Mouse (Mus musculus) limb, embryonic 14.5 days (tissue): ENCODE measurements around the gene Scin. TPM values are rescaled to one million over a fixed set of nuclear protein-coding genes. Genes with fewer than 3 reads are reported as not detected.

Source experiments
- ATAC-seq: fragments of 200-750 bp; cut with Nextera tagmentation; 2 replicates; pipeline ENCODE4 v1.8.0; 2017; ENCODE audit warnings: low read depth, moderate number of reproducible peaks, moderate TSS enrichment; ENCODE audit not compliant: low FRiP score
- DNase-seq: peaks from one replicate; pipeline ENCODE4 v3.0.0-alpha.2; 2015; ENCODE audit warnings: low spot score
- H3K27ac ChIP-seq: fragments of 300-500 bp; sonication (generic); replicated peaks from 2 replicates; pipeline ENCODE4 v1.5.1; 2014; ENCODE audit warnings: low read depth, mild to moderate bottlenecking, low read length, moderate library complexity, mixed read lengths
- H3K27me3 ChIP-seq: fragments of 300-500 bp; sonication (generic); 2 replicates; pipeline ENCODE4 v1.6.1; 2014; ENCODE audit warnings: low read length, mixed read lengths; ENCODE audit not compliant: control insufficient read depth, insufficient read depth
- H3K36me3 ChIP-seq: fragments of 300-500 bp; sonication (generic); 2 replicates; pipeline ENCODE4 v1.6.1; 2014; ENCODE audit warnings: mild to moderate bottlenecking, low read length, moderate library complexity, mixed read lengths; ENCODE audit not compliant: control insufficient read depth, insufficient read depth
- H3K4me1 ChIP-seq: fragments of 300-500 bp; sonication (generic); 2 replicates; pipeline ENCODE4 v1.6.1; 2014; ENCODE audit warnings: antibody characterized with exemption, low read length, mixed read lengths; ENCODE audit not compliant: control insufficient read depth, insufficient read depth
- H3K4me2 ChIP-seq: fragments of 300-500 bp; sonication (generic); replicated peaks from 2 replicates; pipeline ENCODE4 v1.6.1; 2014; ENCODE audit warnings: low read depth, mild to moderate bottlenecking, low read length, moderate library complexity; ENCODE audit not compliant: severe bottlenecking
- H3K4me3 ChIP-seq: fragments of 300-500 bp; sonication (generic); replicated peaks from 2 replicates; pipeline ENCODE4 v1.5.1; 2014; ENCODE audit warnings: low read length
- H3K9ac ChIP-seq: fragments of 300-500 bp; sonication (generic); 2 replicates; pipeline ENCODE4 v1.6.1; 2014; ENCODE audit warnings: mild to moderate bottlenecking, low read depth, low read length, moderate library complexity; ENCODE audit not compliant: severe bottlenecking
- H3K9me3 ChIP-seq: fragments of 300-500 bp; sonication (generic); 2 replicates; pipeline ENCODE4 v1.6.1; 2016; ENCODE audit warnings: low read length; ENCODE audit not compliant: control insufficient read depth
- POLR2A ChIP-seq: fragments of 200-500 bp; IDR thresholded peaks from 2 replicates; pipeline ENCODE4 v1.8.0; 2012; ENCODE audit warnings: inconsistent platforms, mild to moderate bottlenecking, moderate library complexity, borderline replicate concordance; ENCODE audit not compliant: insufficient read depth, insufficient read length; ENCODE audit errors: extremely low read depth
- WGBS: fragments of 180-500 bp; shearing (Covaris S2); extraction: QIAGEN DNeasy Blood & Tissue Kit; methylation state at CpG from one replicate; pipeline ENCODE4 v1.1.7; 2014; 5-methylcytosine and 5-hydroxymethylcytosine counted together
- polyA plus RNA-seq, 2 experiments: library from polyadenylated mRNA; depleted of rRNA in 1 of 2; stranded (reverse) in 1 of 2; unstranded in 1 of 2; fragments of >200 nt; fragmentation: Nextera tagmentation in 1 of 2; extraction: Ambion mirVana in 1 of 2; gene quantifications; 2 replicates each; pipeline versions ENCODE4 v1.2.1 to v1.2.3; 2012 to 2014

Scin gene
- polyA plus RNA-seq, 2 experiments = 6.2 to 11.5 TPM

DNA sequence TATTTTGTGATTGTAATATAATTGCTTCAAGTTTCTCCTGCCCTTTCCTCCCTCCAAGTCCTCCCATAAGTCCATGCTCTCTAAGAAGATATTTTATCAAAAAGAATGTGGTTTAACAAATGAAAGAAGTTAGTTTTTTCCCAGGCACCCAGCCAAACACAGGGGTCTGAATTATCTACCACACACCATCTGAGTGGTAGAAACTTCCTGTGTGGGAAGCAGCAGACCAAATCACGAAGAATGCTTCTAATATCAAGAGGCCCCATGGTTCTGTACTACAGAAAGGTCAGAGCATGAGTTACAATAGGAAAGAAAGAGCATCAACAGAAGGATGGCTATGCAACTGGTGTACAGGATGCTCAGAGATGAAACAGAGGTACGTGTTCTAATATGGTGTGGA, 25.9 kb downstream of the Scin start:
- WGBS = 71% methylated on average over 2 of the region's 2 CpGs
- ATAC-seq (no peak), DNase-seq (no peak)
- no peaks in the 10 kb centered on the region for H3K4me1 ChIP-seq
- no peaks in the 10 kb centered on the region for H3K9me3 ChIP-seq
- H3K27me3 ChIP-seq = no peaks in the 10 kb centered on the region
- no peak overlapping the region for H3K4me3 ChIP-seq
- H3K27ac ChIP-seq = no peak overlapping the region
- H3K36me3 ChIP-seq = no peaks in the 10 kb centered on the region
- TF ChIP-seq POLR2A = no peak
- H3K9ac ChIP-seq = no peak overlapping the region
- no peak overlapping the region for H3K4me2 ChIP-seq

GRCm38 (mm10) chr12:40106874-40107273, 27.2 kb downstream of the Scin start:
- no peak for TF ChIP-seq POLR2A
- Histone ChIP-seq H3K4me3 (no peak overlapping the region), H3K9ac (no peak overlapping the region), H3K36me3 (no peaks in the 10 kb centered on the region), H3K27ac (no peak overlapping the region), H3K27me3 (no peaks in the 10 kb centered on the region), H3K4me2 (no peak overlapping the region), H3K9me3 (no peaks in the 10 kb centered on the region), H3K4me1 (no peaks in the 10 kb centered on the region)
- DNase-seq = no peak
- no peak for ATAC-seq
- 72% methylated on average over 5 of the region's 5 CpGs for WGBS

GRCm38 (mm10) chr12:40104750-40105149, 29.3 kb downstream of the Scin start:
- TF ChIP-seq POLR2A = no peak

DNA sequence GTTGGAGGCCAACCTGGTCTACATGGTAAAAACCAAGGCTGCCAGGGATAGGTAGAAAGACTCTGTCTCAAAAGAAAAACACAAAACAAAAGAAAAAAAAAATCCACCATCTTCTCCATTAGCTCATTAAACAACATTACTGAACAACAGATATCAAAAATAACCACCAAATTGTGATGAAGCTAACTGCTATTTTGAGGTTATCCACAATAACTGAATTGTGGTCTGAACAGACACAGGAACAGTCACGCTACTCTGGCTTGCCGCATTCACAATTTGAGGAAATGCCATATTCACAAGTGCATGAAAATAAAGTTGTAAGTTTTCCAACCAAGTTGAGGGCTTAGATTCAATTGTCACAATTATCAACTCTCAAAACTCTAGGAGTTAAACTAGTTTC, 31.7 kb downstream of the Scin start:
- no peaks in the 10 kb centered on the region for H3K9me3 ChIP-seq
- H3K36me3 ChIP-seq = no peaks in the 10 kb centered on the region
- WGBS = 94% methylated on average over 2 of the region's 2 CpGs
- H3K4me3 ChIP-seq = no peak overlapping the region
- no peaks in the 10 kb centered on the region for H3K27me3 ChIP-seq
- no peak for ATAC-seq
- DNase-seq = no peak
- H3K27ac ChIP-seq = no peak overlapping the region
- H3K4me2 ChIP-seq = no peak overlapping the region
- no peaks in the 10 kb centered on the region for H3K4me1 ChIP-seq
- no peak for TF ChIP-seq POLR2A
- no peak overlapping the region for H3K9ac ChIP-seq

More at GRCm38 (mm10) chr12:40104750-40105149, 29.3 kb downstream of the Scin start:
- H3K36me3 ChIP-seq = no peaks in the 10 kb centered on the region
- no peak for ATAC-seq
- no peak overlapping the region for H3K27ac ChIP-seq
- no peaks in the 10 kb centered on the region for H3K4me1 ChIP-seq
- no peak for DNase-seq
- no peak overlapping the region for H3K4me3 ChIP-seq
- H3K27me3 ChIP-seq = no peaks in the 10 kb centered on the region
- WGBS = 64% methylated on average over 2 of the region's 2 CpGs
- H3K9me3 ChIP-seq = no peaks in the 10 kb centered on the region
- no peak overlapping the region for H3K9ac ChIP-seq
- H3K4me2 ChIP-seq = no peak overlapping the region

DNA sequence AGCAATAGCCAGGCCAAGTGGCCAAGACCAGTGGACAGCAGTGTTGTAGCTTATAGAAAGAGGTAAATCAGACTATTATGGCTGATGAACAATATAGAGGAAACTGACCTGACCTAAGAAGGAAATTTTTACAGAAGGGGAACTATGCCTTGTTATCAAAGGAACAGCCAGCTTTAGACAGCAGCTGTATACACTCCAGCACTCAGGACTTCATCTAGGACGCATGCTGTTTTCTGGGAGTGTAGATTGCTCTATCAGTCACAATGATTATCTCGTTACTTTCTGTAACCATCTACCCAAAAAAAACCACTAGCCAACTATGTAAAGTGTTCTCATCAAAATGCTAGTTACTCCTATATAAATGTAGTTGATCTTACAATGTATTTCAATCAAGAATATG, 34.6 kb downstream of the Scin start:
- Histone ChIP-seq H3K4me2 (no peak overlapping the region), H3K27ac (no peak overlapping the region), H3K4me3 (no peak overlapping the region), H3K9ac (no peak overlapping the region), H3K4me1 (no peaks in the 10 kb centered on the region), H3K27me3 (no peaks in the 10 kb centered on the region), H3K9me3 (no peaks in the 10 kb centered on the region), H3K36me3 (no peaks in the 10 kb centered on the region)
- ATAC-seq (no peak), DNase-seq (no peak)
- WGBS = 81% methylated on average over 2 of the region's 2 CpGs
- TF ChIP-seq POLR2A = no peak

DNA sequence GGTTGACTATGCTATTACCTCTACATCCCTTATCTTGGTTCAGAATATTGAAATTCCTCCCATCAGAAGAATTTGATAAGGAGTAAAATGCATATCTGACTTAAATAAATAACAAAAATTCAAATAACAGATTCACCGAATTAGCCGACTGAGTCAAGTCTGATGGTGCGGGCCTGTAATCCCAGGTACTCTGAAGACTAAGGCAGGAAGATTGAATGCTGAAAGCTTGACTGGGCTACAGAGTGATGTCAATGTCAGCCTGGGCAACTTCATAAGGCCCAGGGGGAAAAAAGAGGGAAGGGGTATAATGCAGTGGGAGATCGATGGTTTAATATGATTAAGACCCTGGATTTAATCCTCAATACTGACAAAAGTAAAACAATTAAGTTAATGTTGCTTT, 36.6 kb downstream of the Scin start:
- WGBS = 97% methylated on average over 4 of the region's 4 CpGs
- Histone ChIP-seq H3K9me3 (no peaks in the 10 kb centered on the region), H3K4me3 (no peak overlapping the region), H3K27ac (no peak overlapping the region), H3K27me3 (no peaks in the 10 kb centered on the region), H3K36me3 (no peaks in the 10 kb centered on the region), H3K9ac (no peak overlapping the region), H3K4me1 (no peaks in the 10 kb centered on the region), H3K4me2 (no peak overlapping the region)
- DNase-seq = no peak
- TF ChIP-seq POLR2A = no peak
- no peak for ATAC-seq
